8 mouse cellular contexts compared by ENCODE assay signal in the genomic region with DNA sequence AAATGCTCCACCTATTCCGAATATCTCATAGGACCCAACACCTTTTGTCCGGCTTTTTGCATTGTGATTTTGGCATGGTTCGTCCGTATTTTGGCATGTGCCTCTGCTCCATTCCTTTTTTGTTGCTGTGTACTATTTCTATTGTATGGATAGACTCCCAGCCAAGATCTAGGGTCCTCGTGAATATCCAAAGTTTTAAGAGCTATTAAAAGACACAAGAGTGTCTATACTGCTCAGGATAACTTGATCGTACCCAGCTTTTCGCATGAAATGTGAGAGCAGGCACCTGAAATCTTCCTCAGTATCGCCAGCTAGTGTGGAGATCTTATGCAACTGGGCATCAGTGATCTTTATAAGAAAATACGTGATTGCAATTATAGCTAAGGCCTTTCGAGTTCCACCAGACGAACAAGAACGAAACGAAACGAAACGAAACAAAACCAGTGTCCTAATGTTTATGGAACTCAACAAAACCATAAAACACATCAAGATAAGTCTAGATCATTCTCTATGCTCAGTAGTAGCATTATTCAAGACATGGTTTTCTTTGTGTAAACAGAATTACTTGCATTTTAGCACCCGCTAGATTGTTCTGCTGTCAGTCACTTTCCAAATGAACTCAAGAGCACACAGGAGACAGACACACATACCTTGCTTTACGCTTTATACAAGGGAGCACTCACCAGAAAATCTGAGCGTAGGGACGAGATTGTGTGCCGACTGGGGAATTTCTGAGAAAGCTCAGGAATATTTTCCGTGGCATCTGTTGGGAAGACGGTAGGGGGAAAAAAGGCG. TPM values are rescaled to one million over a fixed set of nuclear protein-coding genes. Genes with fewer than 3 reads are reported as not detected.
A peak's percentile ranks its signal among the peaks of the same experiment; 100 is the strongest.
DNase-seq lines count a peak whose midpoint lies in the region; ATAC-seq and TF ChIP-seq lines count a peak whose summit lies in the region.
"Not testable (repeated sequence)": the region's sequence is repeated elsewhere in the genome, so short reads cannot be mapped to it uniquely, and the experiment has no call there.

No protein-coding gene starts in this region.

- not testable (repeated sequence) for H3K9ac ChIP-seq in intestine, postnatal 0 days (ENCODE audit: low read depth, low read length)

- H3K27ac ChIP-seq in intestine, postnatal 0 days (ENCODE audit: low read depth, low read length), result peak overlapping the region; percentile 6; the same call in 1 of the 2 replicates
- H3K27ac ChIP-seq in thymus, adult 2 months (ENCODE audit: control insufficient read depth, insufficient read depth, low read length), result not testable (repeated sequence)

- H3K4me1 ChIP-seq in intestine, postnatal 0 days (replicated peaks; ENCODE audit: control insufficient read depth, insufficient read depth, low read length); thymus, adult 2 months (replicated peaks; ENCODE audit: control insufficient read depth, insufficient read depth, low read length): not testable (repeated sequence)

- H3K9me3 ChIP-seq in intestine, postnatal 0 days (ENCODE audit: control insufficient read depth), result peaks cover 15% of the 10 kb centered on the region

- DNase-seq in CD4-positive, CD25-positive, alpha-beta regulatory T cell, adult 2 months (ENCODE audit: low read depth, low spot score), result peak; percentile 15
- peak; percentile 63 for DNase-seq in brain, adult 2 months (ENCODE audit: low read depth, low spot score)
- peak; percentile 1 for DNase-seq in embryo, embryonic 10.5 days (ENCODE audit: low spot score)
- DNase-seq in gastrocnemius, postnatal 4 days (ENCODE audit: low spot score in 2 of 2), result peak; percentile 16 to 31
- DNase-seq in left cerebral cortex, adult 8-10 months (ENCODE audit: low spot score in 2 of 2), result peak; percentile 6 to 33
- peak; percentile 16 for DNase-seq in mesoderm, embryonic 11.5 days (ENCODE audit: low read depth, low spot score)
- DNase-seq in thymus, adult 2 months, result peak; percentile 4

- not testable (repeated sequence) for H3K36me3 ChIP-seq in intestine, postnatal 0 days (ENCODE audit: control insufficient read depth, insufficient read depth)
- peaks cover 12% of the 10 kb centered on the region; the same call in 1 of the 2 replicates for H3K36me3 ChIP-seq in thymus, adult 2 months (ENCODE audit: control insufficient read depth, insufficient read depth, low read length)

- not testable (repeated sequence) for H3K4me2 ChIP-seq in intestine, postnatal 0 days (replicated peaks; ENCODE audit: low read depth)

- peaks cover 12% of the 10 kb centered on the region; the same call in 1 of the 2 replicates for H3K27me3 ChIP-seq in intestine, postnatal 0 days (replicated peaks; ENCODE audit: control insufficient read depth, insufficient read depth, low read length)
- not testable (repeated sequence) for H3K27me3 ChIP-seq in thymus, adult 2 months (ENCODE audit: control insufficient read depth, insufficient read depth, low read length)

- WGBS in intestine, postnatal 0 days, result 55% methylated on average over 23 of the region's 23 CpGs
- 93% methylated on average over 23 of the region's 23 CpGs for WGBS in thymus, adult 2 months

- ATAC-seq in intestine, postnatal 0 days, result not testable (repeated sequence)

- TF ChIP-seq CTCF in intestine, postnatal 0 days (IDR thresholded peaks at IDR 0.05; ENCODE audit: low read depth); thymus, adult 2 months (IDR thresholded peaks at IDR 0.05; ENCODE audit: borderline replicate concordance, control insufficient read depth, extremely low read depth, insufficient read depth, low read length, poor library complexity): not testable (repeated sequence)

- peak overlapping the region; percentile 1; the same call in 1 of the 2 replicates for H3K4me3 ChIP-seq in intestine, postnatal 0 days (ENCODE audit: low read depth, low read length)
- not testable (repeated sequence) for H3K4me3 ChIP-seq in thymus, adult 2 months (ENCODE audit: control insufficient read depth, insufficient read depth, low read length)

- TF ChIP-seq POLR2A in thymus, adult 2 months (IDR thresholded peaks at IDR 0.05; ENCODE audit: control insufficient read depth, extremely low read depth, insufficient read depth, low read length, poor library complexity), result not testable (repeated sequence)

RNA-seq across cellular contexts. Expression of a gene that starts 26.7 kb away (rescaled TPM):
- total RNA-seq in gastrocnemius, postnatal 4 days (2021), result 100 to 1,000 TPM in 1 of 2 experiments, 10 to 100 TPM in 1; 93.0 to 116 TPM
- 46.8 and 66.4 TPM in 2 replicates for polyA plus RNA-seq in intestine, postnatal 0 days (2015; fragmentation: Nextera tagmentation; extraction: Ambion mirVana)
- 100 to 1,000 TPM in 2 of 4 experiments, 10 to 100 TPM in 2; 64.2 to 131 (median 96.7) TPM for total RNA-seq in left cerebral cortex, adult 8-10 months (2022)
- polyA plus RNA-seq in thymus, adult 2 months (2012; rRNA removed), result 1,607 and 1,995 TPM in 2 replicates

Comparison
In these comparisons a context has a peak if more than half of its experiments do, and no peak if none do; other contexts are left out.
1. DNase-seq: peak in every context shown above with its lines; median percentile 63 in brain, adult 2 months; 24 in gastrocnemius, postnatal 4 days; 20 in left cerebral cortex, adult 8-10 months; 16 in mesoderm, embryonic 11.5 days; 15 in CD4-positive, CD25-positive, alpha-beta regulatory T cell, adult 2 months; 4 in thymus, adult 2 months; 1 in embryo, embryonic 10.5 days.